Mouse (Mus musculus) stomach, embryonic 16.5 days (tissue): ENCODE data around the gene C2cd3. TPM values are rescaled to one million over a fixed set of nuclear protein-coding genes. Genes with fewer than 3 reads are reported as not detected.

Experiments
- polyA plus RNA-seq: library from polyadenylated mRNA; unstranded; fragments of >200 nt; fragmentation: Nextera tagmentation; extraction: Ambion mirVana; gene quantifications from 2 replicates; pipeline ENCODE4 v1.2.1, GENCODE M21; 2015

C2cd3 gene
- polyA plus RNA-seq, 1 experiment from 2014 or later: 19.6 TPM

Other genes starting within 250 kb of the C2cd3 start
- 10.1 and 13.5 TPM in 2 replicates for gene Lipt2, start 213.0 kb upstream of the C2cd3 start, polyA plus RNA-seq
- gene Kcne3, start 195.7 kb upstream of the C2cd3 start, polyA plus RNA-seq: 13.9 and 17.1 TPM in 2 replicates
- 1.7 and 2.5 TPM in 2 replicates for gene Pgm2l1, start 144.8 kb upstream of the C2cd3 start, polyA plus RNA-seq
- gene P4ha3, start 86.7 kb upstream of the C2cd3 start, polyA plus RNA-seq: 4.4 and 4.7 TPM in 2 replicates
- gene Ppme1, start 74 bp downstream of the C2cd3 start, polyA plus RNA-seq: 42.2 and 46.5 TPM in 2 replicates
- gene Ucp3, start 100.8 kb downstream of the C2cd3 start, polyA plus RNA-seq: 0.10 and 0.11 TPM in 2 replicates
- 351 and 400 TPM in 2 replicates for gene Ucp2, start 121.1 kb downstream of the C2cd3 start, polyA plus RNA-seq
- 0.99 and 1.0 TPM in 2 replicates for gene Dnajb13, start 142.7 kb downstream of the C2cd3 start, polyA plus RNA-seq
- 28.6 and 34.3 TPM in 2 replicates for gene Coa4, start 164.8 kb downstream of the C2cd3 start, polyA plus RNA-seq
- 78.0 and 84.9 TPM in 2 replicates for gene Rab6a, start 235.2 kb downstream of the C2cd3 start, polyA plus RNA-seq
- 68.9 and 76.9 TPM in 2 replicates for gene Mrpl48, start 236.1 kb downstream of the C2cd3 start, polyA plus RNA-seq